Mouse (Mus musculus): ENCODE data around the gene Dnajb1.

The Dnajb1 gene

DNA sequence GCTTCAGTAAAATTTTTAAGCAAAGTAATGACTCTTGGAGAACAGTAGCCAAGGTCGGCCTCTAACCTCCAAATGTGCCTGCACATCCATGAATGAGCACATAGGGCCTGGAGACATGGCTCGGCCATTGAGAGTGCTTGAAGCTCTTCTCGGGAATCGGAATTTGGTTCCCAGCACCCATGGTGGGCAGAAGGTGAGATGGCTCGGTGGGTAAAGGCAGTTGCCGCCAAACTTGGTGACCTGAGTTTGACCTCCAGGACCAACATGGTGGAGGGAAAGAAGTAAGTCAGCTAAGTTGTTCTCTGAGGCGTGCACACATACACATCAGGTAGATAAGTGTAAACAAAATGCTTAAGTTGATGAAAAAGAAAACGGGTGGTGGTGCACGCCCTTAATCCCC is 48.0 kb downstream of the Dnajb1 start:
- no peak for DNase-seq (ENCODE audit: low read depth)

DNA sequence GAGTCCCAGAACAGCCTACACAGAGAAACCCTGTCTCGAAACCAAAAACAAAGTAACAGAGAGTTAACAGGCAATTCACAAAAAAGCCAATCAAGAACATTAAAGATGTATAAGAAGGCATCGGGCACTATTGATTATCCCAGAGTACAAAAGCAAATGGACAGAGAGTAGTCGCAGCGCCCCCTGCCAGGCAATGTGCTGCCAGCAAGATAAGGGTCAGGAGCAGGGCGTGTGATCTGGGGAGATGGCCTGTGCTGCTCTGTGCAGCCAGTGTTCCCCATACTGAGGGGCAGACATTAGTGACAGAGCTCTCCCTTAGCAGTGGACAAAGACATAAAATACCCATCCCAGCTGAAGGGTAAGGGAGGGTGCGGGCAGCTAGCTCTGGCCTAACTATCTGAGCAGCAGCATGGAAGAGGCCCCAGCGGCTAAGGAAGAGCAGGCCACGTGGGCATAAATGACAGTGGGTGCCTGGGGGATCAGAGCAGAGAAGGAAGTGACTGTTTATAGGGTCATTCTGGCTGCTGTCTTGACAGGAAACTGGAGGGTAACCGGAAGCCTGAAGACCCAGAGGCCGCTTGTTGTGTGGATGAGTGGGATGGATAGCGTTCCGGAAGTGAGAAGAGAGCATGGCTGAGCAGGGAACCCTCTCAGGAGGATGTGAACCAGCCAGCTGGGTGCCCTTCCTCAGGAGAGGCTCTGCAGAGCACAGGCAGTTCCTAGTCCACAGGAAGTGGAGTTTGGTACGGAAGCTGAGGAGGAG is 48.7 kb downstream of the Dnajb1 start:
- no peak for DNase-seq (ENCODE audit: low read depth)

DNA sequence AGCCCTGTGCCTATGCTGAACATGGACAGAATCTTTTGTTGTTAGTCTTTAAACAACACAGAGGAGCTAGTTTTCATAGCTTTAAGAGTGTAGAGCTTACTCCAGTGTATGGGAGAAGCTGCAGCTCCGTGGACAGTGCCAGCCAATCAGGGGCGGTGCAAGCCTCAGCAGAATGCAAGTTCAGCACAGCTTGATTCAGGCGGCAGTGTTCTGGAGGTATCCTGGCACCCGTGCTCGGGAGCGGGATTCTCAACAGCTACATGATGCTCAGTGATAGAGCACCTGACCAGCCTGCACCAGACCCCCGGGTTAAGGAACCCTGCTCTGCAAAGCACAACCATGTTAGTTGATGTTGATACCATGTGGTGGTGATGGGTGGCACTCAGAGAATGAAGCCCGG is 52.6 kb downstream of the Dnajb1 start:
- DNase-seq (ENCODE audit: low read depth), result no peak

DNA sequence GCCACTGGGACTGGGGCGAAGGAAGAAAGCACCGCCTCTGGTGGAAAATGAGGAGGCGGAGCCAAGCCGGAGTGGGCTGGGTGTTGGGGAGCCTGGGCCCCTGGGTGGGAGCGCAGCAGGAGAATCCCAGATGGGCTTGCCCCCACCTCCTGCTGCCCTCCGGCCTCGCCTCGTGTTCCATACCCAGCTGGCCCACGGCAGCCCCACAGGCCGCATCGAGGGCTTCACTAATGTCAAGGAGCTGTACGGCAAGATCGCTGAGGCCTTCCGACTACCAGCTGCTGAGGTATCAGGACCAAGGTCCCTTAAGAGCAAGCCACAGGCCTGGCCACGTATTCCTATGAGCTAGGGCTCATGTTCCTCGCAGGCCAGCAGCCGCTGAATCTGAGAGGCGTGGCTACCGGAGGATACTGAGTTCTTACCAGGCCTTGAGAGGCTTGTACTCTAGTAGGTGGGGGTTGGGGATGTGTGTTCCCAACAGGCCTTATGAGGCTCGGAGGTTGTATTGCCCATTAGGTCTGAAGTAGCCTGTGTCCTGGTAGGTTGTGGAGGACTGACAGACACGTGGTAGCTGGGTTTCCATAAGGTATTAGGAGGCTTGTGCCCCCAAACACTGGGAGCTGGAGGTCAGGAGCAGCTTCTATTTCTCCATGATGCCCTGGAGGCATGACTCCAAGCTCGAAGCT is 53.1 kb downstream of the Dnajb1 start:
- DNase-seq (ENCODE audit: low read depth), result no peak
